Mouse (Mus musculus) thymus, postnatal 36 days (tissue): ENCODE measurements around the gene Pgam2.

Experiments
- DNase-seq, 2 experiments: peaks; one replicate each; pipeline ENCODE4 v3.0.0; 2022; ENCODE audit warnings: mixed read lengths in 2 of 2

Pgam2 gene

DNA sequence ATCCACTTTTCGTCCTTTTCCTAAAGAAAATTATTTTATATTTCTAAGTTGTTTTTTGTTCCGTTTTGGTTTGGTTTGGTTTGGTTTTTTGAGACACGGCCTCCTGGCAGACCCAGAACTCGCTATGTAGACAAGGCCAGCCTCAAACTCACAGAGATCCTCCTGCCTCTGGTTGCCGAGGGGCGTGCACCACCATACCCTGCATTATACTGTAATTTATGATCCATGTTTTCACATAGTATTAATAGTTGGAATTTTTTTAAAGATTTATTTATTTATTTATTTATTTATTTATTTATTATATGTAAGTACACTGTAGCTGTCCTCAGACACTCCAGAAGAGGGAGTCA, 40.9 kb downstream of the Pgam2 start:
- DNase-seq = no peak

GRCm38 (mm10) chr11:5761820-5762632, 41.5 kb downstream of the Pgam2 start, which contains the start of gene Urgcp:
TSS of gene Urgcp (minus strand) at chr11:5762376.
- peak; percentile 95 to 96 for DNase-seq

DNA sequence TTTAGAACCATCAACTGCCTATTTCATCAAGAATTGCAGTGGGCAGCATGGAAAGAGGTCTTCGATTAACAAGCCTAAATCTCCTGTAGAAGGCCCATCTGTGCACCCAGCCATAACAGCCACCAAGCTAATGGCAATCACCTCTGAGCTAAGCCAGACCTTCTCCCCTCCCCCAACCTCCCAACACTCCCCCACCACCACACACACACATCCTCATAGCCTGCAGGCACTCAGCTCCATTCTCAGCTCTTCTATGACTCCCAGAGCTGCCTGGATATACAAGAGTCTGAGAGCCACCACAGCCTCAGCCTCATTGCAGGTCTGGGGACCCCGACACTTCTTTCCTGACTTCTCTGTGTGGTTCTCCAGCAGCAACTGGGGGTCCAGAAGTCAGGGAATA, 49.8 kb downstream of the Pgam2 start:
- DNase-seq = no peak
